8 mouse cellular contexts compared by ENCODE assay signal in genomic region chr8:72590198-72590597, GRCm38 (mm10). TPM values are rescaled to one million over a fixed set of nuclear protein-coding genes. Genes with fewer than 3 reads are reported as not detected.
DNase-seq lines count a peak whose midpoint lies in the region; ATAC-seq and TF ChIP-seq lines count a peak whose summit lies in the region.
"Had no signal": no experiment of that assay in that cellular context is flagged by ENCODE, and none has a peak within 500 bp of the region (broad histone marks: within the 10 kb centered on the region; RNA-seq: fewer than 3 reads in every experiment).

No protein-coding gene starts in this region.

- no peaks in the 10 kb centered on the region for H3K27me3 ChIP-seq in kidney, embryonic 15.5 days
- no peaks in the 10 kb centered on the region for H3K27me3 ChIP-seq in CH12.LX (replicated peaks)
- no peaks in the 10 kb centered on the region for H3K27me3 ChIP-seq in liver, embryonic 13.5 days
- no peaks in the 10 kb centered on the region for H3K27me3 ChIP-seq in forebrain, embryonic 10.5 days (ENCODE audit: poor library complexity, severe bottlenecking)
- H3K27me3 ChIP-seq: embryonic facial prominence, embryonic 15.5 days had no signal

- TF ChIP-seq EP300 in CH12.LX (IDR thresholded peaks at IDR 0.05; ENCODE audit: low read length) = no peak

- ATAC-seq in kidney, embryonic 15.5 days (replicated peaks; ENCODE audit: low FRiP score) = no peak
- ATAC-seq in liver, embryonic 13.5 days (ENCODE audit: low read depth) = no peak

- H3K36me3 ChIP-seq in kidney, embryonic 15.5 days = no peaks in the 10 kb centered on the region
- peaks cover 16 to 25% of the 10 kb centered on the region in 2 experiments for H3K36me3 ChIP-seq in CH12.LX (replicated peaks in 1 of 2; ENCODE audit: control insufficient read depth in 1 of 2, insufficient read depth in 1 of 2, low read length in 1 of 2)
- no peaks in the 10 kb centered on the region for H3K36me3 ChIP-seq in liver, embryonic 13.5 days
- no peaks in the 10 kb centered on the region for H3K36me3 ChIP-seq in forebrain, embryonic 10.5 days (replicated peaks)
- H3K36me3 ChIP-seq: embryonic facial prominence, embryonic 15.5 days had no signal

- 67% methylated on average over 2 of the region's 2 CpGs for WGBS in kidney, embryonic 15.5 days
- WGBS in liver, embryonic 13.5 days (ENCODE audit: insufficient replicate concordance) = 38% methylated on average over 2 of the region's 2 CpGs
- WGBS in forebrain, embryonic 10.5 days = 61% methylated on average over 2 of the region's 2 CpGs

- dilution Hi-C loops in CH12.LX (cut with MboI; ENCODE audit: extremely low pct_ligation_motif_present, extremely low pct_unique_long_range_greater_than_20kb, low sequenced_read_pairs) = no loop called here

- H3K27ac ChIP-seq in kidney, embryonic 15.5 days = no peak overlapping the region
- H3K27ac ChIP-seq in CH12.LX (ENCODE audit: insufficient read depth, low read depth) = no peak overlapping the region
- no peak overlapping the region for H3K27ac ChIP-seq in liver, embryonic 13.5 days
- H3K27ac ChIP-seq in forebrain, embryonic 10.5 days = no peak overlapping the region
- H3K27ac ChIP-seq: embryonic facial prominence, embryonic 15.5 days had no signal

- no peak overlapping the region for H3K9ac ChIP-seq in kidney, embryonic 15.5 days
- H3K9ac ChIP-seq in CH12.LX (ENCODE audit: insufficient read depth, low read depth) = no peak overlapping the region
- no peak overlapping the region for H3K9ac ChIP-seq in liver, embryonic 13.5 days
- H3K9ac ChIP-seq: embryonic facial prominence, embryonic 15.5 days had no signal

- TF ChIP-seq POLR2A in CH12.LX (IDR thresholded peaks at IDR 0.05; ENCODE audit: low read depth, low read length) = no peak

- peak; percentile 58 for DNase-seq in kidney, adult 9 months
- DNase-seq in CH12.LX (ENCODE audit: extremely low read depth) (no peak), MEL-GATA-1-ER (ENCODE audit: extremely low read depth, low read depth) (peak; percentile 53)
- peak; percentile 38 for DNase-seq in liver, embryonic 13.5 days
- peak; percentile 23 to 32 for DNase-seq in thymus, postnatal 36 days
- no peak for DNase-seq in forebrain, embryonic 10.5 days (ENCODE audit: extremely low spot score, low spot score)

- H3K79me2 ChIP-seq in CH12.LX (replicated peaks; ENCODE audit: control insufficient read depth, extremely low read depth, insufficient read depth, poor library complexity, severe bottlenecking) = no peaks in the 10 kb centered on the region

- TF ChIP-seq CTCF in CH12.LX (conservative IDR thresholded peaks at IDR 0.05 in 1 of 2, IDR thresholded peaks at IDR 0.05 in 1 of 2; ENCODE audit: low read depth in 2 of 2, low read length in 2 of 2) = peak; percentile 39 to 67; a peak in 3 of 4 replicates

- H3K4me3 ChIP-seq in kidney, embryonic 15.5 days (replicated peaks) = no peak overlapping the region
- H3K4me3 ChIP-seq in CH12.LX (replicated peaks in 1 of 3; ENCODE audit: low read depth in 2 of 3, low read length in 2 of 3, poor library complexity in 1 of 3) = no peak overlapping the region
- H3K4me3 ChIP-seq in liver, embryonic 13.5 days (replicated peaks) = no peak overlapping the region
- no peak overlapping the region for H3K4me3 ChIP-seq in forebrain, embryonic 10.5 days
- H3K4me3 ChIP-seq: embryonic facial prominence, embryonic 15.5 days had no signal

- H3K4me1 ChIP-seq in kidney, embryonic 15.5 days = no peaks in the 10 kb centered on the region
- H3K4me1 ChIP-seq in CH12.LX (ENCODE audit: control insufficient read depth in 1 of 2, insufficient read depth in 2 of 2) = peaks cover 0 to 15% of the 10 kb centered on the region in 2 experiments; a peak in 2 of 4 replicates
- H3K4me1 ChIP-seq in liver, embryonic 13.5 days (replicated peaks) = no peaks in the 10 kb centered on the region
- peaks cover 3% of the 10 kb centered on the region; the same call in 1 of the 2 replicates for H3K4me1 ChIP-seq in forebrain, embryonic 10.5 days

- no peak overlapping the region for H3K4me2 ChIP-seq in kidney, embryonic 15.5 days
- no peak overlapping the region for H3K4me2 ChIP-seq in CH12.LX (ENCODE audit: insufficient read depth, low read depth, poor library complexity, severe bottlenecking)
- no peak overlapping the region for H3K4me2 ChIP-seq in liver, embryonic 13.5 days
- H3K4me2 ChIP-seq: embryonic facial prominence, embryonic 15.5 days had no signal

- no peaks in the 10 kb centered on the region for H3K9me3 ChIP-seq in kidney, embryonic 15.5 days (replicated peaks)
- no peaks in the 10 kb centered on the region for H3K9me3 ChIP-seq in CH12.LX (replicated peaks; ENCODE audit: low read length)
- no peaks in the 10 kb centered on the region for H3K9me3 ChIP-seq in liver, embryonic 13.5 days (replicated peaks)
- no peaks in the 10 kb centered on the region for H3K9me3 ChIP-seq in forebrain, embryonic 10.5 days
- H3K9me3 ChIP-seq: embryonic facial prominence, embryonic 15.5 days had no signal

- peak; percentile 61 for TF ChIP-seq RAD21 in CH12.LX (IDR thresholded peaks at IDR 0.05; ENCODE audit: low read depth, low read length)

- in situ Hi-C loops in CH12.LX (cut with MboI; ENCODE audit: low pct_ligation_motif_present, low pct_unique_long_range_greater_than_20kb, low sequenced_read_pairs) = no loop called here

TF ChIP-seq in CH12.LX, 34 proteins besides CTCF, POLR2A, EP300 and RAD21:
- no peak for TF ChIP-seq RCOR1 (conservative IDR thresholded peaks at IDR 0.05; ENCODE audit: low read depth, low read length)
- no peak for TF ChIP-seq CHD1 (IDR thresholded peaks at IDR 0.05; ENCODE audit: low read depth, low read length)
- TF ChIP-seq SMC3 (IDR thresholded peaks at IDR 0.05; ENCODE audit: low read depth, low read length) = peak; percentile 61
- no peak for TF ChIP-seq POLR2AphosphoS2 (IDR thresholded peaks at IDR 0.05; ENCODE audit: low read depth, low read length)
- TF ChIP-seq TCF12 (IDR thresholded peaks at IDR 0.05; ENCODE audit: low read depth, low read length) = no peak
- TF ChIP-seq JUN (IDR thresholded peaks at IDR 0.05; ENCODE audit: insufficient read depth, low read depth, low read length) = no peak
TF ChIP-seq in CH12.LX: peak in this region for 1.

RNA-seq across cellular contexts. Expression of gene Tmem38a, which starts 18.3 kb away (rescaled TPM):
- 22.0 and 23.1 TPM in 2 replicates for polyA plus RNA-seq in kidney, embryonic 15.5 days (2015; fragmentation: Nextera tagmentation; extraction: Ambion mirVana)
- total RNA-seq in CH12.LX (2012; rRNA removed) = 3.1 and 6.2 TPM in 2 replicates
- 3.3 and 3.8 TPM in 2 replicates for total RNA-seq in CH12.LX (2014; rRNA removed)
- polyA plus RNA-seq in CH12.LX (2012; ENCODE audit: insufficient read length, low read depth) = 3.8 and 4.2 TPM in 2 replicates
- polyA plus RNA-seq in liver, embryonic 13.5 days (2015; fragmentation: Nextera tagmentation; extraction: Ambion mirVana) = 1.7 and 2.1 TPM in 2 replicates
- 8.6 and 10.4 TPM in 2 replicates for polyA plus RNA-seq in forebrain, embryonic 10.5 days (2016; fragmentation: Nextera tagmentation; extraction: Ambion mirVana)

RNA-seq across cellular contexts. Expression of gene Smim7, which starts 19.3 kb away (rescaled TPM):
- polyA plus RNA-seq in kidney, embryonic 15.5 days (2015; fragmentation: Nextera tagmentation; extraction: Ambion mirVana) = 114 and 123 TPM in 2 replicates
- total RNA-seq in CH12.LX (2012; rRNA removed) (37.7 and 42.2 TPM in 2 replicates), CH12.LX (2014; rRNA removed) (70.3 and 79.8 TPM in 2 replicates)
- polyA plus RNA-seq in CH12.LX (2012; ENCODE audit: insufficient read length, low read depth) = 60.7 and 61.0 TPM in 2 replicates
- polyA plus RNA-seq in liver, embryonic 13.5 days (2015; fragmentation: Nextera tagmentation; extraction: Ambion mirVana) = 51.6 and 55.3 TPM in 2 replicates
- polyA plus RNA-seq in forebrain, embryonic 10.5 days (2016; fragmentation: Nextera tagmentation; extraction: Ambion mirVana) = 105 and 106 TPM in 2 replicates

RNA-seq across cellular contexts. Expression of gene Med26, which starts 42.1 kb away (rescaled TPM):
- polyA plus RNA-seq in kidney, embryonic 15.5 days (2015; fragmentation: Nextera tagmentation; extraction: Ambion mirVana) = 16.2 and 18.4 TPM in 2 replicates
- total RNA-seq in CH12.LX (2012; rRNA removed) (9.7 and 10.3 TPM in 2 replicates), CH12.LX (2014; rRNA removed) (6.6 and 8.7 TPM in 2 replicates)
- 12.9 and 14.3 TPM in 2 replicates for polyA plus RNA-seq in CH12.LX (2012; ENCODE audit: insufficient read length, low read depth)
- 7.9 and 8.0 TPM in 2 replicates for polyA plus RNA-seq in liver, embryonic 13.5 days (2015; fragmentation: Nextera tagmentation; extraction: Ambion mirVana)
- 19.4 and 20.1 TPM in 2 replicates for polyA plus RNA-seq in forebrain, embryonic 10.5 days (2016; fragmentation: Nextera tagmentation; extraction: Ambion mirVana)

RNA-seq across cellular contexts. Expression of gene Nwd1, which starts 56.3 kb away (rescaled TPM):
- polyA plus RNA-seq in kidney, embryonic 15.5 days (2015; fragmentation: Nextera tagmentation; extraction: Ambion mirVana) = 0.01 and 0.04 TPM in 2 replicates
- 0.04 TPM in 1 of 2 replicates, not detected in the other for total RNA-seq in CH12.LX (2012; rRNA removed)
- total RNA-seq in CH12.LX (2014; rRNA removed) = not detected in 2 replicates
- polyA plus RNA-seq in CH12.LX (2012; ENCODE audit: insufficient read length, low read depth) = not detected in 2 replicates
- not detected in 2 replicates for polyA plus RNA-seq in liver, embryonic 13.5 days (2015; fragmentation: Nextera tagmentation; extraction: Ambion mirVana)
- polyA plus RNA-seq in forebrain, embryonic 10.5 days (2016; fragmentation: Nextera tagmentation; extraction: Ambion mirVana) = 0.07 TPM in 1 of 2 replicates, not detected in the other

Comparison
In these comparisons a context has a peak if more than half of its experiments do, and no peak if none do; other contexts are left out.
1. DNase-seq: peak in kidney, adult 9 months (single experiment), MEL-GATA-1-ER (single experiment), liver, embryonic 13.5 days (single experiment) and thymus, postnatal 36 days (2 of 2); none in CH12.LX (single experiment) and forebrain, embryonic 10.5 days (single experiment).